Mouse (Mus musculus): ENCODE measurements around the gene Tmem54.

GRCm38 (mm10) chr4:129068848-129069247, 36.5 kb upstream of the Tmem54 start:
- TF ChIP-seq CHD2 (IDR thresholded peaks at IDR 0.05; ENCODE audit: low read depth, low read length) = no peak
- no peak for TF ChIP-seq MAFK (IDR thresholded peaks at IDR 0.05; ENCODE audit: insufficient read depth, low read depth, low read length)
- TF ChIP-seq ZC3H11A (IDR thresholded peaks at IDR 0.05; ENCODE audit: borderline replicate concordance, low read depth, low read length) = no peak
